Mouse (Mus musculus): ENCODE data around the gene Cpox. TPM values are rescaled to one million over a fixed set of nuclear protein-coding genes. Genes with fewer than 3 reads are reported as not detected.

Cpox gene
- polyA plus RNA-seq, 1 experiment from 2014 or later: 15.5 TPM

DNA sequence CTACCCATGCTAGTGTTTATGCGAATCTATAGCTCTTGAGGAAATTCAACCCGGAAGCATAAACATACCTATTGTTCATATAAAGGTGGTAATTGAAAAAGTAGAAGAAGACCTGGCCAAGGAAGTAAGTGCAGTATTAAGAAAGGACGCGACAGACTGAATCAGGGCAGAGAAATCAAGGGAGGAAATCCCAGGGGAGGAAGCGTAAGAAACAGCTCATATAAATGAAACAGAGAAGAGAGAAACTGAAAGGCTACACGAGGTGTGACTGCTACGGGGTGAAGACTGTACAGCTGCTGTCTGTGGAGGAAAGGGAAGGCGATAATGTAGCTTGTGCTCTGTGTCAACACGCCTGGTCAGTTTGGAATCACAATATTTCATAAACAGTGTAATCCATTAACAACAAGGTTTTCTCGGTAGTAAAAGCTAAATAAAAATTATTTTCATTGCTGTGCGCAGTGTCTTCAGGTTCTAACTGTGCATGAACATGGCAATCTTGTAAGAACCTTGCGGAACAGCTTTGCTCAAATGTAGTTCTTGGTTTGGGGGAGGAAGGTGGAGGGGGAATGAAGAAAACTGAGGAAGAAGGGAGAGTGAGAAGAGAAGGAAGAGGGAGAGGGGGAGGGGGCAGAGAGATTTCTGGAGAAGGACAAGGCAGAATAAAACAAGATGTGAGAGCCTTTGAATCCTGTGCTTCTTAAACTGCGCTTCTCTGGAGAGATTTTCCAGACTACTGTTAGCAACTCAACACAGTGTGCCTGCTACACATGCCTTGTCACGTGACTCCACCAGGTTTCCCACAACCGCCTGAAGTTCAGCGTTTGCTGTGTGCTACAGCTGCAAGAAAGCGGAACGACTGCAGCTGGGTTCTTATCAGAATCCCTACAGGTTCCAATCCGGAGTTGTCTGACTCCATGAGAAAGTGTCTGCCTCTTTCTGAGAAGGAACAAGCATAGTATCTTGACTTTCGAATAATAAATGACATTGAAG lies 15.8 kb downstream of the Cpox start:
- no peaks in the 10 kb centered on the region for H3K9me3 ChIP-seq
- no peaks in the 10 kb centered on the region for H3K27me3 ChIP-seq (replicated peaks)
- no peaks in the 10 kb centered on the region for H3K4me1 ChIP-seq
- H3K4me2 ChIP-seq: no peak overlapping the region
- 85% methylated on average over 20 of the region's 20 CpGs for WGBS
- no peak overlapping the region for H3K4me3 ChIP-seq
- H3K9ac ChIP-seq: no peak overlapping the region
- ATAC-seq (replicated peaks): no peak
- H3K27ac ChIP-seq: no peak overlapping the region
- no peaks in the 10 kb centered on the region for H3K36me3 ChIP-seq (replicated peaks)

GRCm38 (mm10) chr16:58688534-58688933 lies 18.4 kb downstream of the Cpox start:
- Histone ChIP-seq H3K4me3 (no peak overlapping the region), H3K9ac (no peak overlapping the region), H3K27ac (no peak overlapping the region), H3K27me3 (replicated peaks) (no peaks in the 10 kb centered on the region), H3K36me3 (replicated peaks) (no peaks in the 10 kb centered on the region), H3K9me3 (no peaks in the 10 kb centered on the region), H3K4me2 (no peak overlapping the region), H3K4me1 (no peaks in the 10 kb centered on the region)
- WGBS: 95% methylated on average over 1 of the region's 1 CpGs
- ATAC-seq (replicated peaks): no peak

DNA sequence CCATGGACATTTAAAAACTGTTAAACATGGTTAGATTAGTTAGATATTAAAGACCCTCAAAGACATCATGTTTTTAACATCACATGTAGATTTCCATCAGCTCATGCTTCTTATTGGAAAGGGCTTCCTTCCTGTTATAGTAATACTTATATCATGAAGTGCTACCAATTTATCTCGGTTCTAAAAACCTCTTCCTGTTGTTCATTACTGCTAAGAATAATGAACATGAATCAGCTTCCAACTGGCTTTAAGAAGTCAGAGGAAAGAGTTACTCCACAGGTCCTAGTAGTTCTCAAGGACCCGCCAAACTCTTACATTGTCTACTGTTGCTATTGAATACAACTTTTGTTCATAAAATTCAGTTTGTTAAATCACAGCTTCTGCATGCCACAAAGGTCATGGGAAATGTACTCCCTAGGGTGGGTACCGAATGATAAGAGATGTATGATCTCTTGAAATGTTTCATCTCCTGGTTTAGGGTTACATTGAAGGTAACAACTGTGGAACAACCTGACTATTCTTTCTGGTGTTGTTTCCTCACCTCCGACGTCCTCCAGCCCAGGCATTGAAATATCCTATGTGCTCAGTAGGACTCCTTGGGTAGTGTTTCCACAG lies 19.6 kb downstream of the Cpox start:
- no peak for ATAC-seq (replicated peaks)
- H3K4me2 ChIP-seq: no peak overlapping the region
- WGBS: 84% methylated on average over 5 of the region's 5 CpGs
- H3K9me3 ChIP-seq: no peaks in the 10 kb centered on the region
- H3K27ac ChIP-seq: no peak overlapping the region
- no peaks in the 10 kb centered on the region for H3K27me3 ChIP-seq (replicated peaks)
- no peaks in the 10 kb centered on the region for H3K4me1 ChIP-seq
- H3K4me3 ChIP-seq: no peak overlapping the region
- no peaks in the 10 kb centered on the region for H3K36me3 ChIP-seq (replicated peaks)
- H3K9ac ChIP-seq: no peak overlapping the region

DNA sequence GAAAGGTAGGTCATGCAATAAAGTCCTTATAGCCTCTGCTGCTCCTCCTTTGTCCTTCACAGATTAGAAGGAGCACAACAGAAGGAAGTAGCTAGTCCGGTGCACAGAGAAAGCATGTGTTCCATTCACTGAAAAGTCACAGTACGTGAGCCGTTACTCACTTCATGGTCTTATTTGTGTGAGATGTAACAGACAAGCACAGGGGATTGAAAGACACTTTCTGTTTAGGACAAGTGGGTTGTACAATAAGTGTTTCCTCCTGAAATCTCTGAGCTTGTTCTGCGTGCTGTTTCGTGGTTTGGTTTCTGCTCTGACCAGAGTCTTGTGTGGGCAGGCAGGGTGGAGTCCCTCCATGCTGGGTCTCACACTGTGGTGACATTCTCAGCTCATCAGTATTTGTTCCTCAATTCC lies 20.2 kb downstream of the Cpox start:
- Histone ChIP-seq H3K27me3 (replicated peaks) (no peaks in the 10 kb centered on the region), H3K9me3 (no peaks in the 10 kb centered on the region), H3K27ac (no peak overlapping the region), H3K4me1 (no peaks in the 10 kb centered on the region), H3K36me3 (replicated peaks) (no peaks in the 10 kb centered on the region), H3K9ac (no peak overlapping the region), H3K4me3 (no peak overlapping the region), H3K4me2 (no peak overlapping the region)
- ATAC-seq (replicated peaks): no peak
- 86% methylated on average over 5 of the region's 5 CpGs for WGBS

- no peak overlapping the region for H3K9ac ChIP-seq
- no peak overlapping the region for H3K27ac ChIP-seq
- 97% methylated on average over 5 of the region's 5 CpGs for WGBS
- H3K36me3 ChIP-seq (replicated peaks): no peaks in the 10 kb centered on the region
- ATAC-seq (replicated peaks): no peak
- H3K4me1 ChIP-seq: no peaks in the 10 kb centered on the region
- no peak overlapping the region for H3K4me3 ChIP-seq
- H3K9me3 ChIP-seq: no peaks in the 10 kb centered on the region
- no peaks in the 10 kb centered on the region for H3K27me3 ChIP-seq (replicated peaks)
- H3K4me2 ChIP-seq: no peak overlapping the region
Observed at GRCm38 (mm10) chr16:58694091-58694490, 24.0 kb downstream of the Cpox start.

DNA sequence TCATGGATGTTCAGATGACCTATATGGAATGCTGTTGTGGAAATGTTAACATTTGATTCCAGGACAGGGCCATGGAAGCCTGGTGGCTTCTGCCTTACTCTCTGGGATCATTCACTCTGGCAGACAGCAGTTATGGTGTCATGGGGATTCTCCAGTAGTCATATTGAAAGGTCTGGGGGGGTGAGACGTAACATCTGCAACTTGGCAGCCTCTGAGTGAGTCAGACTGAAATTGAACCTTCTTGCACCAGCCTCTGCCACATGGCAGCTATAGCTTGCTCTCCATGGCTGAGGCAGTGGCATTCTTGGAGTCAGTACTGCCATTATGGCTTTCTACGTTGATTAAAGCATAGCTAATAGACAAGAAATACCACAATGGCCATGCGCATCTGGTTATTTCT lies 26.7 kb downstream of the Cpox start:
- WGBS: 87% methylated on average over 3 of the region's 3 CpGs
- H3K36me3 ChIP-seq (replicated peaks): no peaks in the 10 kb centered on the region
- no peak overlapping the region for H3K4me3 ChIP-seq
- H3K27ac ChIP-seq: no peak overlapping the region
- H3K9me3 ChIP-seq: no peaks in the 10 kb centered on the region
- no peak overlapping the region for H3K9ac ChIP-seq
- no peak overlapping the region for H3K4me2 ChIP-seq
- no peak for ATAC-seq (replicated peaks)
- H3K4me1 ChIP-seq: no peaks in the 10 kb centered on the region
- no peaks in the 10 kb centered on the region for H3K27me3 ChIP-seq (replicated peaks)

DNA sequence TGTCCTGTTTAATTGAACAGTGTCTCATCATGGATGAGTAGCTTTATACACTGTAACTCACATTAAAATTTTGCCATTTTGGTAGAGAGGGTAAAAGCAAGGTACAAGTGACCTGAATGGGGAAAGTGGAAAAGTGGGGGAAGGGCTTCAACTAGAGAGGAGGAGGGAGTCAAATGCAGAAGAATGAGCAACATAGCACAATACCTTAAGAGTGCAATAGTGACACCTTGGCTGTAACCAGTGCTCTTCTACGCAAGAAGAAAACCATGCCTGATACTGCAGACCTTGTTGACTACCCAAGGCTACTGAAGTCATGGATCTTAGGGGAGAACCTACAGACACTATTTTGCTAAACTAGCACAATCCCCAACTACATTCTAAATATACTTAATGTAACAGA lies 27.2 kb downstream of the Cpox start:
- H3K27me3 ChIP-seq (replicated peaks): no peaks in the 10 kb centered on the region
- no peak overlapping the region for H3K9ac ChIP-seq
- H3K27ac ChIP-seq: no peak overlapping the region
- no peak overlapping the region for H3K4me3 ChIP-seq
- no peaks in the 10 kb centered on the region for H3K4me1 ChIP-seq
- no peaks in the 10 kb centered on the region for H3K36me3 ChIP-seq (replicated peaks)
- H3K4me2 ChIP-seq: no peak overlapping the region
- H3K9me3 ChIP-seq: no peaks in the 10 kb centered on the region
- no peak for ATAC-seq (replicated peaks)
- WGBS: 93% methylated on average over 1 of the region's 1 CpGs

DNA sequence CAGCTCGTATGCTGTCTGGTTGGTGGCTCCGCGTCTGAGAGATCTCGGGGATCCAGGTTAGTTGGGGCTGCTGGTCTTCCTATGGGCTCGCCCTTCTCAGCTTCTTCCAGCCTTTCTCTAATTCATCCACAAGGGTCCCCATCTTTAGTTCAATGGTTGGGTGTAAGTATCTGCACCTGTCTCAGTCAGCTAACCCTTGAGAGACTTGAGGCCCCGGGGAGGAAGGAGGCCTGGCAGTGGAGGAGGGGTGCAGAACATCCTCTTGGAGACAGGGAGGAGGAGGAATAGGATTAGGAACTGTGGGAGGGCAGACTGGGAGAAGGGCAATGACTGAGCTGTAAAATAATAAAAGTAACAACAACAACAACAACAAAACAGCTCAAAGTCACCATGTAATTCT lies 30.1 kb downstream of the Cpox start:
- ATAC-seq (replicated peaks): no peak
- Histone ChIP-seq H3K4me2 (no peak overlapping the region), H3K9ac (no peak overlapping the region), H3K9me3 (no peaks in the 10 kb centered on the region), H3K4me1 (no peaks in the 10 kb centered on the region), H3K36me3 (replicated peaks) (no peaks in the 10 kb centered on the region), H3K27me3 (replicated peaks) (no peaks in the 10 kb centered on the region), H3K27ac (no peak overlapping the region), H3K4me3 (no peak overlapping the region)
- 82% methylated on average over 6 of the region's 6 CpGs for WGBS

DNA sequence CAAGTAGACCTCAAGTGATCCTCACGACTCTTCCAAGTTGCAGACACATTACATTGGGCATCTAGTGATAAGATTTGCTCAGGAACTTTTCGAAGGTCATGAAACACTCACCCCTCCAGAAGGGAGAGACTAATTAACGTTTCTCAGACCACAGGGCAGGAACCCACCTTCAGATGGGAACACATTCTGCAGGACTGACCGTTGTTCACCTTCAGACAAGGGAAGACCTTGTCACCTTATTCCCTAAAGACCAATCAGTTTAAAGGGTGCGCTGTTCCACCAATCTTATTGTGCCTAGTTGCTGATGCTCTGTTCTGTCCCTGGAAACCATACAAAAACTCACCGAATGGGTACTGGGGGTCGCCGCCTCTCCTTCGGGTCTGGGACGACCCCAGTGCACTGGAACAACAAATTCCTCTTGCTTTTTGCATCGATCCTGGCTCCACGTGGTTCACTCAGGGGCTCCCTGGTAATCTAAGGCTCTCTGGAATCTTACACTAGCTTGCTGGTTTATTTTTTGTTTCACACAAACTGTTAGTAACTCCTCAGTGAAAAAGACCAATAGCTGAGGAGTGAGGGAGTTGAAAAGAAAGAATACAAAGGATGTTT lies 30.8 kb downstream of the Cpox start:
- ATAC-seq (replicated peaks): no peak
- Histone ChIP-seq H3K4me2 (no peak overlapping the region), H3K9ac (no peak overlapping the region), H3K27me3 (replicated peaks) (no peaks in the 10 kb centered on the region), H3K9me3 (no peaks in the 10 kb centered on the region), H3K27ac (no peak overlapping the region), H3K4me3 (no peak overlapping the region), H3K36me3 (replicated peaks) (no peaks in the 10 kb centered on the region), H3K4me1 (no peaks in the 10 kb centered on the region)
- WGBS: 90% methylated on average over 12 of the region's 12 CpGs

GRCm38 (mm10) chr16:58701779-58702178 lies 31.7 kb downstream of the Cpox start:
- ATAC-seq (replicated peaks): no peak
- WGBS: 85% methylated on average over 6 of the region's 6 CpGs
- Histone ChIP-seq H3K4me3 (no peak overlapping the region), H3K9ac (no peak overlapping the region), H3K27ac (no peak overlapping the region), H3K4me1 (no peaks in the 10 kb centered on the region), H3K36me3 (replicated peaks) (no peaks in the 10 kb centered on the region), H3K9me3 (no peaks in the 10 kb centered on the region), H3K4me2 (no peak overlapping the region), H3K27me3 (replicated peaks) (no peaks in the 10 kb centered on the region)

GRCm38 (mm10) chr16:58702329-58702932 lies 32.3 kb downstream of the Cpox start:
- Histone ChIP-seq H3K27me3 (replicated peaks) (no peaks in the 10 kb centered on the region), H3K9ac (no peak overlapping the region), H3K4me2 (no peak overlapping the region), H3K36me3 (replicated peaks) (no peaks in the 10 kb centered on the region), H3K4me3 (no peak overlapping the region), H3K27ac (no peak overlapping the region), H3K4me1 (no peaks in the 10 kb centered on the region), H3K9me3 (no peaks in the 10 kb centered on the region)
- 88% methylated on average over 10 of the region's 10 CpGs for WGBS
- ATAC-seq (replicated peaks): no peak

DNA sequence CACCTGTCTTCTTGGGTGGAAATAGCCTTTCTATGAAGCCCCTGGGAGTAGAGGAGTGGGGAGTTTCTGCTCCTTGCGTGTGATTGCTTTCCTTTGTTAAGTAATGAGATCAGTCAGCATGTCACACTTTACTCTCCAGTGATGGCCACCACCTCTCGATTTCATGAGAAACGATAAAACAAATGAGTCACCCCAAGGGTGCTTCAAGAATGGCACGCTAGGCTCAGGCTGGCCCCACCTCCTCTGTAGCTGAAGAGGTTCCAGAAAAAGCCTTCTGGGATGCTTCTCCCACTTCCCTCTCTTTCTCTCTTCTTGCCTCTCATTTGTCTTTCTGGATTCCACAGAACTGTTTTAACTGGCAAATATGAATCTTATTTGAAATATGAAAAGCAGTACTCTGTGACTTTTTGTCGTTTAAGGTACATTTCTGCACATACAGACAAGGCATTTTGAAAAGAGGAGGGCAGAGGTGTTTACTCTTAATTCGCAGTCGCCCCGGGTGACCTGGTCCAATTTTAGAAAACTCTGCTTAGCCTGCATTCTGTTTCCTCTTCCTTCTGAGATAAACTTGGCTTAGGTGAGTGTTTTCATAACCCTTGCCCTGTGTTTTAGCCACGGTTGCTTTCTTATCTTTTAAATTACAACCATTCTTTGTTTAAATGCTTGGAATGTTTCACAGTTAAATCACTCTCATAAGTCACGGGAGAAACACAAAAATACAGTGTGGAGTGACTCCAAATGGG lies 33.5 kb downstream of the Cpox start:
- WGBS: 55% methylated on average over 10 of the region's 10 CpGs

More for the DNA sequence above, 33.5 kb downstream of the Cpox start:
- Histone ChIP-seq H3K4me2 (no peak overlapping the region), H3K4me1 (no peaks in the 10 kb centered on the region), H3K4me3 (no peak overlapping the region), H3K9ac (no peak overlapping the region), H3K27me3 (replicated peaks) (no peaks in the 10 kb centered on the region), H3K9me3 (no peaks in the 10 kb centered on the region), H3K27ac (no peak overlapping the region), H3K36me3 (replicated peaks) (no peaks in the 10 kb centered on the region)
- ATAC-seq (replicated peaks): no peak
